8 mouse cellular contexts compared by ENCODE assay signal in genomic region chr9:106454071-106454761, GRCm38 (mm10). TPM values are rescaled to one million over a fixed set of nuclear protein-coding genes. Genes with fewer than 3 reads are reported as not detected.
DNase-seq lines count a peak whose midpoint lies in the region; ATAC-seq and TF ChIP-seq lines count a peak whose summit lies in the region.

No protein-coding gene starts in this region.

- no peaks in the 10 kb centered on the region for H3K9me3 ChIP-seq in embryonic facial prominence, embryonic 15.5 days (replicated peaks)
- H3K9me3 ChIP-seq in limb, embryonic 10.5 days (replicated peaks) = no peaks in the 10 kb centered on the region
- H3K9me3 ChIP-seq in neural tube, embryonic 15.5 days (replicated peaks) = no peaks in the 10 kb centered on the region

- H3K36me3 ChIP-seq in C2C12 (ENCODE audit: control insufficient read depth, insufficient read depth) = peaks cover 11% of the 10 kb centered on the region
- H3K36me3 ChIP-seq in embryonic facial prominence, embryonic 15.5 days = no peaks in the 10 kb centered on the region
- peaks cover 37% of the 10 kb centered on the region for H3K36me3 ChIP-seq in limb, embryonic 10.5 days
- no peaks in the 10 kb centered on the region for H3K36me3 ChIP-seq in neural tube, embryonic 15.5 days

- peaks cover 55% of the 10 kb centered on the region for H3K79me3 ChIP-seq in C2C12 (ENCODE audit: low read depth)

- H3K4me2 ChIP-seq in embryonic facial prominence, embryonic 15.5 days (replicated peaks) = peak overlapping the region; percentile 89
- peak overlapping the region; percentile 87 for H3K4me2 ChIP-seq in neural tube, embryonic 15.5 days

- DNase-seq in embryo, embryonic 10 days (ENCODE audit: low spot score) = peak; percentile 52
- DNase-seq in embryo, embryonic 10.5 days (ENCODE audit: low spot score) = no peak
- peak; percentile 67 for DNase-seq in limb, embryonic 10.5 days (ENCODE audit: low spot score)
- DNase-seq in thymus, postnatal 25 days = no peak
- DNase-seq in layer of hippocampus, postnatal 36 days = no peak

- peak overlapping the region; percentile 85 for H3ac ChIP-seq in C2C12 (ENCODE audit: control insufficient read depth, insufficient read length, low read depth)

- ATAC-seq in embryonic facial prominence, embryonic 15.5 days (ENCODE audit: insufficient number of reproducible peaks, low FRiP score, low TSS enrichment, low read depth) = peak; percentile 13; the same call in 1 of the 2 replicates
- ATAC-seq in neural tube, embryonic 15.5 days (ENCODE audit: low FRiP score) = peak; percentile 35

- peak overlapping the region; percentile 60 for H3K9ac ChIP-seq in embryonic facial prominence, embryonic 15.5 days
- H3K9ac ChIP-seq in neural tube, embryonic 15.5 days (replicated peaks) = peak overlapping the region; percentile 73

- H3K79me2 ChIP-seq in C2C12 (ENCODE audit: control insufficient read depth, insufficient read depth) = peaks cover 55% of the 10 kb centered on the region

- WGBS in embryonic facial prominence, embryonic 15.5 days = 2% methylated on average over 19 of the region's 20 CpGs
- WGBS in limb, embryonic 10.5 days = 0% methylated on average over 18 of the region's 20 CpGs
- 1% methylated on average over 19 of the region's 20 CpGs for WGBS in neural tube, embryonic 15.5 days

- peak overlapping the region; percentile 63 for H3K4me3 ChIP-seq in C2C12 (ENCODE audit: insufficient read depth, poor library complexity, severe bottlenecking)
- peak overlapping the region; percentile 70 for H3K4me3 ChIP-seq in embryonic facial prominence, embryonic 15.5 days (replicated peaks)
- peak overlapping the region; percentile 90 for H3K4me3 ChIP-seq in limb, embryonic 10.5 days
- H3K4me3 ChIP-seq in neural tube, embryonic 15.5 days (replicated peaks) = peak overlapping the region; percentile 64

- no peak for TF ChIP-seq CTCF in C2C12 (IDR thresholded peaks at IDR 0.05; ENCODE audit: control insufficient read depth, insufficient read depth, insufficient read length)

- H3K4me1 ChIP-seq in embryonic facial prominence, embryonic 15.5 days = peaks cover 84% of the 10 kb centered on the region
- H3K4me1 ChIP-seq in limb, embryonic 10.5 days = peaks cover 93% of the 10 kb centered on the region
- peaks cover 81% of the 10 kb centered on the region for H3K4me1 ChIP-seq in neural tube, embryonic 15.5 days

- H3K27me3 ChIP-seq in C2C12 (ENCODE audit: control insufficient read depth, insufficient read depth, insufficient read length) = no peaks in the 10 kb centered on the region
- H3K27me3 ChIP-seq in embryonic facial prominence, embryonic 15.5 days = no peaks in the 10 kb centered on the region
- no peaks in the 10 kb centered on the region for H3K27me3 ChIP-seq in limb, embryonic 10.5 days (ENCODE audit: low read depth, poor library complexity, severe bottlenecking)
- no peaks in the 10 kb centered on the region for H3K27me3 ChIP-seq in neural tube, embryonic 15.5 days (replicated peaks)

- H3K27ac ChIP-seq in embryonic facial prominence, embryonic 15.5 days (replicated peaks) = peak overlapping the region; percentile 90
- peak overlapping the region; percentile 94 for H3K27ac ChIP-seq in limb, embryonic 10.5 days
- H3K27ac ChIP-seq in neural tube, embryonic 15.5 days (replicated peaks) = peak overlapping the region; percentile 90

TF ChIP-seq in C2C12, 6 proteins besides CTCF, POLR2A, EP300 and RAD21:
- TF ChIP-seq CEBPB (IDR thresholded peaks at IDR 0.05; ENCODE audit: low read depth) (no peak), MAX (IDR thresholded peaks at IDR 0.05) (no peak), MYOG (IDR thresholded peaks at IDR 0.05; ENCODE audit: control insufficient read depth, extremely low read depth, insufficient read length) (no peak), MYOD1 (IDR thresholded peaks at IDR 0.05; ENCODE audit: control insufficient read depth, insufficient read length, low read depth) (no peak), USF1 (IDR thresholded peaks at IDR 0.05; ENCODE audit: low read depth) (no peak), FOSL1 (IDR thresholded peaks at IDR 0.05; ENCODE audit: insufficient read depth, low read length, poor library complexity, severe bottlenecking) (no peak)

RNA-seq across cellular contexts. Expression of gene Pcbp4, which starts 1.1 kb away (rescaled TPM):
- 294 TPM for polyA plus RNA-seq in C2C12 (2012; fragmentation: generic; extraction: Trizol)
- polyA plus RNA-seq in embryonic facial prominence, embryonic 15.5 days (2015; fragmentation: Nextera tagmentation; extraction: Ambion mirVana) = 115 and 117 TPM in 2 replicates
- 275 and 316 TPM in 2 replicates for polyA plus RNA-seq in limb, embryonic 10.5 days (2016; fragmentation: Nextera tagmentation; extraction: Ambion mirVana)
- 185 and 222 TPM in 2 replicates for polyA plus RNA-seq in neural tube, embryonic 15.5 days (2015; fragmentation: Nextera tagmentation; extraction: Ambion mirVana)
- 100 to 1,000 TPM; 175 to 176 TPM for total RNA-seq in layer of hippocampus, postnatal 36 days (2021)

RNA-seq across cellular contexts. Expression of gene Abhd14a, which starts 6.7 kb away (rescaled TPM):
- 18.4 TPM for polyA plus RNA-seq in C2C12 (2012; fragmentation: generic; extraction: Trizol)
- polyA plus RNA-seq in embryonic facial prominence, embryonic 15.5 days (2015; fragmentation: Nextera tagmentation; extraction: Ambion mirVana) = 75.6 and 87.0 TPM in 2 replicates
- 45.0 and 46.9 TPM in 2 replicates for polyA plus RNA-seq in limb, embryonic 10.5 days (2016; fragmentation: Nextera tagmentation; extraction: Ambion mirVana)
- 73.2 and 77.0 TPM in 2 replicates for polyA plus RNA-seq in neural tube, embryonic 15.5 days (2015; fragmentation: Nextera tagmentation; extraction: Ambion mirVana)
- 10 to 100 TPM; 38.5 to 41.0 TPM for total RNA-seq in layer of hippocampus, postnatal 36 days (2021)

RNA-seq across cellular contexts. Expression of gene Abhd14b, which starts 7.0 kb away (rescaled TPM):
- polyA plus RNA-seq in C2C12 (2012; fragmentation: generic; extraction: Trizol) = 6.1 TPM
- 34.7 and 44.1 TPM in 2 replicates for polyA plus RNA-seq in embryonic facial prominence, embryonic 15.5 days (2015; fragmentation: Nextera tagmentation; extraction: Ambion mirVana)
- 5.9 and 7.6 TPM in 2 replicates for polyA plus RNA-seq in limb, embryonic 10.5 days (2016; fragmentation: Nextera tagmentation; extraction: Ambion mirVana)
- 10.0 and 13.6 TPM in 2 replicates for polyA plus RNA-seq in neural tube, embryonic 15.5 days (2015; fragmentation: Nextera tagmentation; extraction: Ambion mirVana)
- total RNA-seq in layer of hippocampus, postnatal 36 days (2021) = 10 to 100 TPM; 11.3 to 11.9 TPM

RNA-seq across cellular contexts. Expression of gene Gpr62, which starts 11.5 kb away (rescaled TPM):
- 0.29 TPM for polyA plus RNA-seq in C2C12 (2012; fragmentation: generic; extraction: Trizol)
- 0.57 and 0.64 TPM in 2 replicates for polyA plus RNA-seq in embryonic facial prominence, embryonic 15.5 days (2015; fragmentation: Nextera tagmentation; extraction: Ambion mirVana)
- polyA plus RNA-seq in limb, embryonic 10.5 days (2016; fragmentation: Nextera tagmentation; extraction: Ambion mirVana) = 0.16 and 0.59 TPM in 2 replicates
- polyA plus RNA-seq in neural tube, embryonic 15.5 days (2015; fragmentation: Nextera tagmentation; extraction: Ambion mirVana) = 1.1 and 1.4 TPM in 2 replicates
- 10 to 100 TPM in 1 of 2 experiments, 1 to 10 TPM in 1; 9.2 to 10.4 TPM for total RNA-seq in layer of hippocampus, postnatal 36 days (2021)

RNA-seq across cellular contexts. Expression of gene Acy1, which starts 16.1 kb away (rescaled TPM):
- 21.4 TPM for polyA plus RNA-seq in C2C12 (2012; fragmentation: generic; extraction: Trizol)
- 40.6 and 43.7 TPM in 2 replicates for polyA plus RNA-seq in embryonic facial prominence, embryonic 15.5 days (2015; fragmentation: Nextera tagmentation; extraction: Ambion mirVana)
- 49.4 and 52.8 TPM in 2 replicates for polyA plus RNA-seq in limb, embryonic 10.5 days (2016; fragmentation: Nextera tagmentation; extraction: Ambion mirVana)
- 20.5 and 24.9 TPM in 2 replicates for polyA plus RNA-seq in neural tube, embryonic 15.5 days (2015; fragmentation: Nextera tagmentation; extraction: Ambion mirVana)
- total RNA-seq in layer of hippocampus, postnatal 36 days (2021) = 10 to 100 TPM; 11.3 to 15.5 TPM

Comparison
In these comparisons a context has a peak if more than half of its experiments do, and no peak if none do; other contexts are left out.
1. DNase-seq: peak in embryo, embryonic 10 days (single experiment) and limb, embryonic 10.5 days (single experiment); none in embryo, embryonic 10.5 days (single experiment), thymus, postnatal 25 days (single experiment) and layer of hippocampus, postnatal 36 days (0 of 2).
2. Peak in every context shown above with its lines, with median percentiles within 50 percentile points of each other: H3K4me3 ChIP-seq and H3K27ac ChIP-seq.